ENCODE assay signal across 1 mouse cellular context in genomic region chr7:68283133-68283520, GRCm38 (mm10).
TF ChIP-seq lines count a peak whose summit lies in the region.

No protein-coding gene starts in this region.

TF ChIP-seq in CH12.LX, 34 proteins besides CTCF, POLR2A, EP300 and RAD21:
- TF ChIP-seq MXI1 (IDR thresholded peaks at IDR 0.05; ENCODE audit: low read depth, low read length) (peak; percentile 45; the same call in 1 of the 2 replicates), ZMIZ1 (IDR thresholded peaks at IDR 0.05; ENCODE audit: low read depth, low read length) (0 out of 2 replicates have a peak, but pooled peaks have one; percentile 50), SIN3A (IDR thresholded peaks at IDR 0.05; ENCODE audit: low read length) (0 out of 2 replicates have a peak, but pooled peaks have one; percentile 2), SMC3 (IDR thresholded peaks at IDR 0.05; ENCODE audit: low read depth, low read length) (peak; percentile 11; the same call in 1 of the 2 replicates), CHD1 (IDR thresholded peaks at IDR 0.05; ENCODE audit: low read depth, low read length) (peak; percentile 89; the same call in 1 of the 2 replicates), POLR2AphosphoS2 (IDR thresholded peaks at IDR 0.05; ENCODE audit: low read depth, low read length) (peak; percentile 39; the same call in 1 of the 2 replicates), MYC (IDR thresholded peaks at IDR 0.05; ENCODE audit: low read depth, low read length) (0 out of 2 replicates have a peak, but pooled peaks have one; percentile 53), MAX (IDR thresholded peaks at IDR 0.05; ENCODE audit: low read length) (peak; percentile 53)
TF ChIP-seq in CH12.LX: peak in this region for 8; not testable (repeated sequence) for 26.
